10 mouse cellular contexts compared by ENCODE assay signal in the genomic region with DNA sequence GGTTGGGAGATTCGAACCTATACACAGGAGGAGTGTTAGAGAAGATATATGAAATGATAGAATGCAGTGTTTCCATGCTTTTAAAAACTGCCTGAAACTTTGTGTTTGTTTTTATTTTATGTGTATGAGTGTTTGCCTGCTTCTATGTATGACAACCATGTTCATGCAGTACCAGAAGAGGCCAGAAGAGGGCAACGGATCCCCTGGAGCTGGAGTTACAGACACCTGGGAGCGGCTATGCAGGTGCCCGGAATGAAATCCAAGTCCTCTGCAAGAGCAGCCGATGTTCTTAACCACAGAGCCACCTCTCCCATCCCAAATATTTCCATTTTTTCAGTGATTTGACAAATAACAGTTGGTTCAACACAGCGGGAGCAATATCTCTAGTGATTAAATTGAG.
A peak's percentile ranks its signal among the peaks of the same experiment; 100 is the strongest.
DNase-seq lines count a peak whose midpoint lies in the region; ATAC-seq and TF ChIP-seq lines count a peak whose summit lies in the region.
"Had no signal": no experiment of that assay in that cellular context is flagged by ENCODE, and none has a peak within 500 bp of the region (broad histone marks: within the 10 kb centered on the region; RNA-seq: fewer than 3 reads in every experiment).

No protein-coding gene starts in this region.

- TF ChIP-seq POLR2A in brain, embryonic 14.5 days (IDR thresholded peaks at IDR 0.05; ENCODE audit: borderline replicate concordance, extremely low read depth, insufficient read depth, insufficient read length, poor library complexity, severe bottlenecking) = no peak

- H3K27me3 ChIP-seq in lung, embryonic 14.5 days (ENCODE audit: insufficient read depth, low read length) = no peaks in the 10 kb centered on the region
- no peaks in the 10 kb centered on the region; the same call in 1 of the 2 replicates for H3K27me3 ChIP-seq in splenic B cell, adult 2 months (ENCODE audit: control insufficient read depth, insufficient read depth, low read length, poor library complexity, severe bottlenecking)
- H3K27me3 ChIP-seq: CH12.LX; midbrain, embryonic 15.5 days had no signal

- no peaks in the 10 kb centered on the region for H3K36me3 ChIP-seq in lung, embryonic 14.5 days (ENCODE audit: insufficient read depth)
- H3K36me3 ChIP-seq in splenic B cell, adult 2 months (ENCODE audit: control insufficient read depth, insufficient read depth, low read length, poor library complexity, severe bottlenecking) = no peaks in the 10 kb centered on the region
- H3K36me3 ChIP-seq: midbrain, embryonic 15.5 days had no signal

- peak; percentile 71 for TF ChIP-seq CTCF in lung, embryonic 14.5 days (IDR thresholded peaks at IDR 0.05; ENCODE audit: low read depth)
- peak; percentile 58; the same call in 1 of the 2 replicates for TF ChIP-seq CTCF in brain, embryonic 14.5 days (IDR thresholded peaks at IDR 0.05; ENCODE audit: borderline replicate concordance, extremely low read depth, insufficient read depth, insufficient read length)

- no peak overlapping the region for H3K4me3 ChIP-seq in lung, embryonic 14.5 days (ENCODE audit: low read depth, low read length)
- H3K4me3 ChIP-seq: midbrain, embryonic 15.5 days had no signal

- H3K4me1 ChIP-seq in lung, embryonic 14.5 days (ENCODE audit: insufficient read depth) = no peaks in the 10 kb centered on the region

- H3K4me2 ChIP-seq in lung, embryonic 14.5 days = no peak overlapping the region
- H3K4me2 ChIP-seq: midbrain, embryonic 15.5 days had no signal

- WGBS in lung, embryonic 14.5 days = 54% methylated on average over 6 of the region's 6 CpGs

- peak; percentile 24 to 50 for DNase-seq in cerebellum, postnatal 14 days
- no peak for DNase-seq in cerebellum, adult 11 months
- DNase-seq in lung, embryonic 14.5 days = peak; percentile 58
- no peak for DNase-seq in lung, postnatal 25 days (ENCODE audit: low spot score)
- no peak for DNase-seq in brain, embryonic 14.5 days (ENCODE audit: low read depth)
- DNase-seq in splenic B cell, adult 2 months (ENCODE audit: low read depth, low spot score) = peak; percentile 4
- no peak for DNase-seq in cerebellum, adult 8-10 months
- no peak for DNase-seq in right cerebral cortex, adult 18-20 months

- ATAC-seq in lung, embryonic 14.5 days (ENCODE audit: insufficient read depth) = no peak
- ATAC-seq: midbrain, embryonic 15.5 days had no signal

- peaks cover 3% of the 10 kb centered on the region; the same call in 1 of the 2 replicates for H3K9me3 ChIP-seq in lung, embryonic 14.5 days (ENCODE audit: low read depth, low read length)
- H3K9me3 ChIP-seq: midbrain, embryonic 15.5 days had no signal

- no peak overlapping the region for H3K9ac ChIP-seq in lung, embryonic 14.5 days
- H3K9ac ChIP-seq: midbrain, embryonic 15.5 days had no signal

- no peak overlapping the region for H3K27ac ChIP-seq in lung, embryonic 14.5 days (ENCODE audit: low read depth)
- H3K27ac ChIP-seq: midbrain, embryonic 15.5 days had no signal

Comparison
In these comparisons a context has a peak if more than half of its experiments do, and no peak if none do; other contexts are left out.
1. DNase-seq: peak in cerebellum, postnatal 14 days (2 of 2), lung, embryonic 14.5 days (single experiment) and splenic B cell, adult 2 months (single experiment); none in cerebellum, adult 11 months (single experiment), lung, postnatal 25 days (single experiment), brain, embryonic 14.5 days (single experiment), cerebellum, adult 8-10 months (single experiment) and right cerebral cortex, adult 18-20 months (single experiment).